Mouse (Mus musculus) MEL (cell line): ENCODE results near the gene Zfp324.

Experiments used
- CTCF ChIP-seq, 3 experiments: IDR thresholded peaks in 2 of 3; conservative IDR thresholded peaks in 1 of 3; 2 replicates each; pipeline ENCODE4 v1.5.1; 2011 to 2012; ENCODE audit warnings: low read length in 3 of 3, low read depth in 2 of 3, mild to moderate bottlenecking in 2 of 3, improper control_type of control experiment in 1 of 3, inconsistent platforms in 1 of 3, mixed read lengths in 1 of 3, moderate library complexity in 1 of 3; ENCODE audit not compliant: control insufficient read depth in 1 of 3, insufficient read depth in 1 of 3, poor library complexity in 1 of 3, severe bottlenecking in 1 of 3
- SIN3A ChIP-seq: IDR thresholded peaks from 2 replicates; pipeline ENCODE4 v1.6.1; 2012; ENCODE audit warnings: low read length, improper control_type of control experiment, inconsistent platforms

DNA sequence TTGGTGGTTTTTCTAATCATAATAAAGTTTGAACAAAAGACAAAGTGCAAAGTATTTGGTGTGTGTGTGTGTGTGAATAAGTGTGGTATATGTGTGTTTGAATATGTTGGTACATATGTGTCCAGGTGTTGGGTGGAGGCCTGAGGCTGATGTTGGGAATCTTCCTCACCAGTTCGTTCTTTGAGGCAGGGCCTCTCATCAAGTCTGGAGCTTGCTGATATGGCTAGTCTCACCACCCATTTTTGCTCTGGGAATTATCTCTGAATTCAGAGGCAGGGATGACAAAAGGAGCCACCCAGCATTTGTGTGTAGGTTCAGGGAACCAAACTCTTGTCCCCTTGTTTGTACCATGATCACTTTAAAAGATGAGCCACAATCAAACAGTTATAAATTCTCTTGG, 20.1 kb downstream of the Zfp324 start:
- TF ChIP-seq SIN3A = no peak
- TF ChIP-seq CTCF (IDR thresholded peaks at IDR 0.05 in 2 of 3, conservative IDR thresholded peaks at IDR 0.05 in 1 of 3; ENCODE audit: control insufficient read depth in 1 of 3, insufficient read depth in 1 of 3, low read depth in 2 of 3, low read length in 3 of 3, poor library complexity in 1 of 3, severe bottlenecking in 1 of 3) = no peak
